Mouse (Mus musculus): ENCODE data around the gene Gm12355.

Gm12355 gene

DNA sequence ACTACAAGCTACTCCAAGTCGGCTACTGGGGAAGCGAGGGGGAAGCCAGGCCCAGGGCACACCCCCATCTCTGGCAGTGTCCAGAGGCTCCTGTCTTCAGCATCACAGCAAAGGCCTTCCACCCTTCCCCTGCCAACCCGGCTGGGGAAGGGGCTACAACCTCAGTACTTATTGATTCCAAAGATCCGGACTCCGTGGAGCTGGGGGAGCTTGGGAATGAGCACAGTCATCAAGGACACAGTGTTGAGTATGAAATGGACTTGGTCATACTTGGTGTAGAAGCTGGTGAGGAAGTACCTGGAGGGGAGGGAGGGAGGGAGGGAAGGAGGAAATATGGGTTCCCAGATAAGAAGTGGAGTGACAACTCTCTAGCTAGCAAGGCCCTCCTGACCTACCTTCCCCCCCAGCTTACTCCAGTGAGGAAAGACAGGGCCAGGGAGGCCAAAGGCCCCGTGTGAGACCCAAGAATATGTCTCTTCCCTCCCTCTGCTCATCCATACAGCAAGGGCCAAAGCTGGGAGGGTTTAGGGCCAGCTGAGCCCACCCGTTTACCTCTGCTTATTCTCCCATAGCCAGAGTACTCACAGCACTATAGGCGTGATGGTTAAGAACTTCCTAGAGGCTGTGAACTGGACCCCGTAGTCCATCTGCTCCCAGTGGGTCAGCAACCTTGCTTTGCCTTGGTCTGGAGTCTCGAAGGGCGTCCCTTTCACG is 42.8 kb downstream of the Gm12355 start:
- intact Hi-C loops (cut with DNase I): no loop called here

DNA sequence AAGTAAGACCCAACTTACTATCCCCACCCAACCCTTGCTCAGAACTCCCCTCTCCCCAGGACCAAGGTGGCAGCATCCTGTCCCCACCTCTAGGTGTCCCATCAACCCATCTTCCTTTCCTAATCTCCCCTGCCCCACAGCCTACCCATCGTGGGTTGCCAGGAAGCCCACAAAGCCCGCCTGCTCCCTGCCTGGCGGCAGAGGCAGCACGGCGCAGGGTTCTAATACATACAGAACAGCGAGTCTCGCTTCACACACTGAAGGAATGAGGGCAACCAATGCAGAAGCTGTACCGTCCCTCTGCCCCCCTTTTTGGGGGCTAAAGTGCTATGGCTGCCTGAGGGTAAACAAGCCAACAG is 43.5 kb downstream of the Gm12355 start:
- intact Hi-C loops (cut with DNase I): no loop called here

GRCm38 (mm10) chr11:98581286-98582029 is 44.0 kb downstream of the Gm12355 start:
- intact Hi-C loops (cut with DNase I): no loop called here

DNA sequence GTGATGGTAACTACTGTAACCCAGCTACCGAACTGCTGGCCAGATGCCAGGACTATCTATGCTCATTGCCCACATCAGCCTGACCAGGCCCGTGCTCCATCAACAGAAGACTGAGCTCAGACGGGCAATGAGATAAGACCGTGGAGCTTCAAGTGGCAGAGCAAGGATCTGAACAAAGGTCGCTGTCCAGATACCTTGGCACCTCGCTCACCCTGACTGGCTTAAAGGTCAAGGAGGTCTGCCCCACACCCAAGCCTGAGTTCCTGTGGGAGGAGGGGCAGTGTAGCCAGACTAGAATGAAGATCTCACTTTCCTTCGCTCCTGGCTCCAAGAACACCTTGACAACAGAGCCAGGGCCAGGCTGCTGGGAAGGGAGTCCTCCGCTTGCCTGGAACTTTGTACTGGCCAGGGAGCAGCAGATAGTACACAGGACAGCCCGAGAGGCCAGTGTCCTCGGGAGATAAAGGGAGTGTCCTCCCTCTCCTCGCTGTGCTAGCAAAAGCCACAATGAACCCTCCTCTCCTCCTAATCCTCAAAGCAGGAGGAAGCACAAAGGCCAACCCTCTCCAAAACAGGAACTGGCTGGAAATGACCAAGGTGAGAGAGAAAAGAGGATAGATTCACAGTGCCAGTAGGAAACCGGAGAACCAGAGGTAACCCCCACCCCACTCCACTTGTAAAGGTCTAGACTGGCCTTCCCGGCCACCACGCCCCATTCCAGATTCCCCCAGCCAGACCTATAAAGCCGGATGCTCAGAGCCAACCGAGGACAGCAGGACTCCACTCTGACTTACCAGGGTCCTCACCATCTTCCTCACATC is 45.0 kb downstream of the Gm12355 start:
- intact Hi-C loops (cut with DNase I): no loop called here

GRCm38 (mm10) chr11:98577776-98578175 is 47.7 kb downstream of the Gm12355 start:
- intact Hi-C loops (cut with DNase I): no loop called here
